10 mouse cellular contexts compared by ENCODE assay signal in the genomic region with DNA sequence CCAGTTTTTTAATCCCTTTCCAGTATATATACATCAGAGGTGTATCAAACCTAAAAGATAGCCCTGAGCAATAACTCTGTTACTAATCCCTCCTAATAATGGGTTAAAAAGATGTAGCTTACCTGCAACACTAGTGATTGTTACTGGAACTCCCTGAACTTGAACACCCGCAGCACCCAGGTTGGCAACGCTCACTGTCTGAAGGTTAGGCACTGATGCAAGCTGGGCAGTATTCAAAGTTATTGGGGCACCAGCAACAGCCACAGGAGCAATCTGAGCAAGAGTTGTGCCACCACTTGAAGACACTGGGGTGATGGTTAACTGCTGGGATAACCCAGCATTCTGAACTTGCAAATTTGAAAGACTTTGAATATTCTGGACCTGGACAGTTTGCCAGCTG. TPM values are rescaled to one million over a fixed set of nuclear protein-coding genes. Genes with fewer than 3 reads are reported as not detected.
A peak's percentile ranks its signal among the peaks of the same experiment; 100 is the strongest.
DNase-seq lines count a peak whose midpoint lies in the region; ATAC-seq lines count a peak whose summit lies in the region.
"Had no signal": no experiment of that assay in that cellular context is flagged by ENCODE, and none has a peak within 500 bp of the region (broad histone marks: within the 10 kb centered on the region; RNA-seq: fewer than 3 reads in every experiment).

No protein-coding gene starts in this region.

- H3K27me3 ChIP-seq in megakaryocyte, embryonic 14.5 days (replicated peaks), result no peaks in the 10 kb centered on the region
- no peaks in the 10 kb centered on the region for H3K27me3 ChIP-seq in liver, embryonic 11.5 days (replicated peaks; ENCODE audit: control insufficient read depth, insufficient read depth, low read length)
- no peaks in the 10 kb centered on the region for H3K27me3 ChIP-seq in neural tube, embryonic 15.5 days (replicated peaks)
- H3K27me3 ChIP-seq: heart, embryonic 12.5 days had no signal

- H3K27ac ChIP-seq in liver, embryonic 11.5 days (ENCODE audit: low read depth, low read length), result no peak overlapping the region
- H3K27ac ChIP-seq in neural tube, embryonic 15.5 days (replicated peaks), result no peak overlapping the region
- H3K27ac ChIP-seq: macrophage had no signal

- DNase-seq in cerebellum, adult 18-20 months, result peak; percentile 26 to 44
- no peak for DNase-seq in cerebellum, postnatal 4 days (ENCODE audit: low spot score in 2 of 2)
- DNase-seq in liver, embryonic 11.5 days (ENCODE audit: low spot score), result no peak
- no peak for DNase-seq in gastrocnemius, postnatal 10 days
- DNase-seq in thymus, postnatal 10 days (ENCODE audit: low spot score in 2 of 2), result no peak

- H3K4me1 ChIP-seq in megakaryocyte, embryonic 14.5 days, result peaks cover 54% of the 10 kb centered on the region
- H3K4me1 ChIP-seq in liver, embryonic 11.5 days (replicated peaks; ENCODE audit: control insufficient read depth, insufficient read depth, low read length), result peaks cover 31% of the 10 kb centered on the region
- peaks cover 37% of the 10 kb centered on the region for H3K4me1 ChIP-seq in neural tube, embryonic 15.5 days

- no peak overlapping the region for H3K9ac ChIP-seq in liver, embryonic 11.5 days (ENCODE audit: low read depth, low read length)
- 0 out of 2 replicates have a peak overlapping the region, but pooled peaks have one; percentile 9 for H3K9ac ChIP-seq in neural tube, embryonic 15.5 days (replicated peaks)
- H3K9ac ChIP-seq: heart, embryonic 12.5 days had no signal

- peaks cover 25% of the 10 kb centered on the region for H3K36me3 ChIP-seq in megakaryocyte, embryonic 14.5 days (replicated peaks; ENCODE audit: low read length)
- no peaks in the 10 kb centered on the region for H3K36me3 ChIP-seq in liver, embryonic 11.5 days (ENCODE audit: control insufficient read depth, insufficient read depth, low read length)
- H3K36me3 ChIP-seq in neural tube, embryonic 15.5 days, result no peaks in the 10 kb centered on the region

- no peak for ATAC-seq in megakaryocyte, adult 5-6 weeks (ENCODE audit: poor library complexity, severe bottlenecking)
- no peak for ATAC-seq in liver, embryonic 11.5 days (replicated peaks; ENCODE audit: low FRiP score)
- ATAC-seq in neural tube, embryonic 15.5 days (ENCODE audit: low FRiP score), result no peak

- H3K4me2 ChIP-seq in liver, embryonic 11.5 days, result peak overlapping the region; percentile 40; the same call in 1 of the 2 replicates
- H3K4me2 ChIP-seq in neural tube, embryonic 15.5 days, result peak overlapping the region; percentile 58
- H3K4me2 ChIP-seq: heart, embryonic 12.5 days had no signal

- H3K9me3 ChIP-seq in megakaryocyte, embryonic 14.5 days, result no peaks in the 10 kb centered on the region
- H3K9me3 ChIP-seq in liver, embryonic 11.5 days (ENCODE audit: control insufficient read depth, low read length), result no peaks in the 10 kb centered on the region
- no peaks in the 10 kb centered on the region for H3K9me3 ChIP-seq in neural tube, embryonic 15.5 days (replicated peaks)
- H3K9me3 ChIP-seq: heart, embryonic 12.5 days had no signal

- peak overlapping the region; percentile 21 for H3K4me3 ChIP-seq in megakaryocyte, embryonic 14.5 days (replicated peaks)
- H3K4me3 ChIP-seq in liver, embryonic 11.5 days (ENCODE audit: low read depth, low read length), result no peak overlapping the region
- peak overlapping the region; percentile 10; the same call in 1 of the 2 replicates for H3K4me3 ChIP-seq in neural tube, embryonic 15.5 days (replicated peaks)
- H3K4me3 ChIP-seq: heart, embryonic 12.5 days had no signal

- WGBS in liver, embryonic 11.5 days, result 88% methylated on average over 2 of the region's 2 CpGs
- 76% methylated on average over 2 of the region's 2 CpGs for WGBS in neural tube, embryonic 15.5 days

RNA-seq across cellular contexts. Expression of a gene that starts 2.7 kb away (rescaled TPM):
- 2.6 TPM in 1 of 2 replicates, not detected in the other for polyA plus RNA-seq in megakaryocyte, embryonic 14.5 days (2012; ENCODE audit: insufficient read depth, low replicate concordance)
- 17.3 and 18.9 TPM in 2 replicates for total RNA-seq in megakaryocyte, adult 5-6 weeks (2015)
- total RNA-seq in megakaryocyte, adult 5-6 weeks (2017), result 13.7 and 16.7 TPM in 2 replicates
- polyA plus RNA-seq in liver, embryonic 11.5 days (2014; fragmentation: Nextera tagmentation; extraction: Ambion mirVana), result 9.8 and 10.5 TPM in 2 replicates
- polyA plus RNA-seq in neural tube, embryonic 15.5 days (2015; fragmentation: Nextera tagmentation; extraction: Ambion mirVana), result 13.9 and 14.0 TPM in 2 replicates
- total RNA-seq in gastrocnemius, postnatal 10 days (2021), result 10 to 100 TPM; 10.5 to 12.8 TPM

Comparison
In these comparisons a context has a peak if more than half of its experiments do, and no peak if none do; other contexts are left out.
1. DNase-seq: peak in cerebellum, adult 18-20 months (2 of 2); none in cerebellum, postnatal 4 days (0 of 2), liver, embryonic 11.5 days (single experiment), gastrocnemius, postnatal 10 days (single experiment) and thymus, postnatal 10 days (0 of 2).